Mouse (Mus musculus) CH12.LX (cell line): Measurements from ENCODE around the gene Krt16.

Source experiments
- CTCF ChIP-seq, 2 experiments: IDR thresholded peaks in 1 of 2; conservative IDR thresholded peaks in 1 of 2; 2 replicates each; pipeline ENCODE4 v1.5.1; 2011 to 2012; ENCODE audit warnings: low read depth in 2 of 2, low read length in 2 of 2, improper control_type of control experiment in 1 of 2, inconsistent platforms in 1 of 2, mild to moderate bottlenecking in 1 of 2, moderate library complexity in 1 of 2
- EP300 ChIP-seq: IDR thresholded peaks from 2 replicates; pipeline ENCODE4 v1.6.1; 2011; ENCODE audit warnings: low read length, improper control_type of control experiment
- POLR2A ChIP-seq: IDR thresholded peaks from 2 replicates; pipeline ENCODE4 v1.6.1; 2011; ENCODE audit warnings: low read depth, mild to moderate bottlenecking, improper control_type of control experiment, low read length
- POLR2AphosphoS2 ChIP-seq: IDR thresholded peaks from 2 replicates; pipeline ENCODE4 v1.6.1; 2011; ENCODE audit warnings: low read depth, low read length, improper control_type of control experiment
- SMC3 ChIP-seq: IDR thresholded peaks from 2 replicates; pipeline ENCODE4 v1.6.1; 2011; ENCODE audit warnings: low read depth, low read length, improper control_type of control experiment
- USF1 ChIP-seq: IDR thresholded peaks from 2 replicates; pipeline ENCODE4 v1.6.1; 2014; ENCODE audit warnings: low read depth, mild to moderate bottlenecking, inconsistent platforms, low read length, improper control_type of control experiment
- ZC3H11A ChIP-seq: IDR thresholded peaks from 2 replicates; pipeline ENCODE4 v1.6.1; 2012; ENCODE audit warnings: low read depth, mild to moderate bottlenecking, inconsistent platforms, low read length, improper control_type of control experiment

DNA sequence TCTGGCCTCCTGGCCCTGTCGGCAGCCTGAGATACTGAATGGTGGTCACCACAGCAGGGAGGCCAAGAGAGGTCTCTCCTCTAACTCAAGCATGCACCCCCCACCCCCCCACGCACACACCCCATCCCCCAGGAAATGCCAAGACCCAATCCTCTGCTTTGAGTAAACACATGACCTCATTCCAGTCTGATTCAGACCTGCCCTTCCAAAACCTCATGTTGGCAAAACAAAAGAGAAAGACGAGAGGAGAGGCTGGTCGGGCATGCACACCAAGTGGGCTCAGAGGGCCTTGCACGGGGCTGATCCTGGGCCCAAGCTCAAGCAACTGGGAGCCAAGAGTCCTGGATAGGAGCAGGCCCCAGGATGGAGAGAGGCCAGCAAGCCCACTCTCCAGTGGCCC, 41.5 kb upstream of the Krt16 start:
- TF ChIP-seq CTCF (conservative IDR thresholded peaks at IDR 0.05 in 1 of 2, IDR thresholded peaks at IDR 0.05 in 1 of 2; ENCODE audit: low read depth in 2 of 2, low read length in 2 of 2) (no peak), POLR2A (no peak), POLR2AphosphoS2 (no peak), EP300 (no peak), SMC3 (no peak), USF1 (no peak), ZC3H11A (no peak)
